Comparison of ENCODE assay signal across 19 mouse cellular contexts in genomic region chr11:104582308-104582606, GRCm38 (mm10). TPM values are rescaled to one million over a fixed set of nuclear protein-coding genes. Genes with fewer than 3 reads are reported as not detected.
DNase-seq lines count a peak whose midpoint lies in the region; ATAC-seq and TF ChIP-seq lines count a peak whose summit lies in the region.
"Had no signal": no experiment of that assay in that cellular context is flagged by ENCODE, and none has a peak within 500 bp of the region (broad histone marks: within the 10 kb centered on the region; RNA-seq: fewer than 3 reads in every experiment).

No protein-coding gene starts in this region.

- no peak for ATAC-seq in heart, embryonic 15.5 days (replicated peaks; ENCODE audit: insufficient number of reproducible peaks, insufficient read depth, low FRiP score, low read depth)
- no peak for ATAC-seq in lung, embryonic 16.5 days (ENCODE audit: low read depth)
- ATAC-seq in frontal cortex, adult (ENCODE audit: low TSS enrichment) = no peak
- ATAC-seq: forebrain, embryonic 15.5 days had no signal

- peaks cover 48% of the 10 kb centered on the region for H3K4me1 ChIP-seq in heart, embryonic 15.5 days (replicated peaks)
- peaks cover 11% of the 10 kb centered on the region for H3K4me1 ChIP-seq in lung, embryonic 16.5 days (replicated peaks; ENCODE audit: control insufficient read depth, insufficient read depth, low read length)
- peaks cover 1% of the 10 kb centered on the region for H3K4me1 ChIP-seq in bone marrow, adult 2 months (ENCODE audit: control insufficient read depth, insufficient read depth, low read length)
- H3K4me1 ChIP-seq: forebrain, embryonic 15.5 days had no signal

- no peak for TF ChIP-seq CTCF in bone marrow, adult 2 months (IDR thresholded peaks at IDR 0.05; ENCODE audit: control insufficient read depth, insufficient read depth, low read length)

- no peak overlapping the region for H3ac ChIP-seq in myocyte (ENCODE audit: control insufficient read depth, insufficient read length)

- DNase-seq in heart, adult 18-20 months = no peak
- no peak for DNase-seq in lung, postnatal 10 days
- DNase-seq in thymus, postnatal 10 days (ENCODE audit: low spot score in 2 of 2) = no peak
- DNase-seq: adrenal gland, postnatal 25 days; cerebellum, adult 11 months; cerebellum, adult 9-11 months; gastrocnemius, postnatal 10 days; liver; thymus, postnatal 14 days had no signal

- H3K9me3 ChIP-seq in heart, embryonic 15.5 days (replicated peaks) = no peaks in the 10 kb centered on the region
- H3K9me3 ChIP-seq in lung, embryonic 16.5 days (ENCODE audit: control insufficient read depth, low read length) = no peaks in the 10 kb centered on the region
- H3K9me3 ChIP-seq: forebrain, embryonic 15.5 days; hindbrain, embryonic 12.5 days; limb, embryonic 10.5 days had no signal

- WGBS in heart, embryonic 15.5 days = 57% methylated on average over 2 of the region's 2 CpGs
- WGBS in lung, embryonic 16.5 days = 58% methylated on average over 2 of the region's 2 CpGs
- WGBS in bone marrow, adult 2 months = 14% methylated on average over 2 of the region's 2 CpGs

- peaks cover 12% of the 10 kb centered on the region for H3K79me2 ChIP-seq in myocyte (ENCODE audit: control insufficient read depth, insufficient read depth)

- peaks cover 23% of the 10 kb centered on the region; the same call in 1 of the 2 replicates for H3K36me3 ChIP-seq in heart, embryonic 15.5 days
- H3K36me3 ChIP-seq in lung, embryonic 16.5 days (ENCODE audit: control insufficient read depth, insufficient read depth, low read length) = no peaks in the 10 kb centered on the region
- peaks cover 8% of the 10 kb centered on the region for H3K36me3 ChIP-seq in myocyte (ENCODE audit: control insufficient read depth, insufficient read depth)
- H3K36me3 ChIP-seq: forebrain, embryonic 15.5 days; hindbrain, embryonic 12.5 days; limb, embryonic 10.5 days had no signal

- H3K9ac ChIP-seq in heart, embryonic 15.5 days = no peak overlapping the region
- H3K9ac ChIP-seq in lung, embryonic 16.5 days (ENCODE audit: low read length) = no peak overlapping the region
- H3K9ac ChIP-seq: forebrain, embryonic 15.5 days; hindbrain, embryonic 12.5 days had no signal

- H3K4me3 ChIP-seq in heart, embryonic 15.5 days = 0 out of 2 replicates have a peak overlapping the region, but pooled peaks have one; percentile 32
- H3K4me3 ChIP-seq in lung, embryonic 16.5 days (ENCODE audit: low read length) = no peak overlapping the region
- H3K4me3 ChIP-seq in bone marrow, adult 2 months (replicated peaks; ENCODE audit: control insufficient read depth, low read depth, low read length) = no peak overlapping the region
- no peak overlapping the region for H3K4me3 ChIP-seq in myocyte
- H3K4me3 ChIP-seq: forebrain, embryonic 15.5 days; hindbrain, embryonic 12.5 days; limb, embryonic 10.5 days had no signal

- no peak for TF ChIP-seq POLR2A in bone marrow, adult 2 months (IDR thresholded peaks at IDR 0.05; ENCODE audit: borderline replicate concordance, control insufficient read depth, low read depth, low read length)
- TF ChIP-seq POLR2A in myocyte (IDR thresholded peaks at IDR 0.05; ENCODE audit: insufficient read length, low read depth) = no peak

- H3K4me2 ChIP-seq in heart, embryonic 15.5 days = peak overlapping the region; percentile 50
- no peak overlapping the region for H3K4me2 ChIP-seq in lung, embryonic 16.5 days (ENCODE audit: low read depth, low read length)
- peak overlapping the region; percentile 66 for H3K4me2 ChIP-seq in myocyte (ENCODE audit: low read depth)
- H3K4me2 ChIP-seq: forebrain, embryonic 15.5 days; hindbrain, embryonic 12.5 days; midbrain, embryonic 11.5 days had no signal

- no peaks in the 10 kb centered on the region for H3K27me3 ChIP-seq in heart, embryonic 15.5 days
- no peaks in the 10 kb centered on the region for H3K27me3 ChIP-seq in lung, embryonic 16.5 days (ENCODE audit: control insufficient read depth, insufficient read depth, low read depth, low read length)
- no peaks in the 10 kb centered on the region for H3K27me3 ChIP-seq in myocyte (ENCODE audit: control insufficient read depth, insufficient read depth, insufficient read length)
- H3K27me3 ChIP-seq: forebrain, embryonic 15.5 days; hindbrain, embryonic 12.5 days had no signal

- H3K27ac ChIP-seq in heart, embryonic 15.5 days = peak overlapping the region; percentile 67
- H3K27ac ChIP-seq in lung, embryonic 16.5 days (ENCODE audit: low read length) = peak overlapping the region; percentile 3; the same call in 1 of the 2 replicates
- H3K27ac ChIP-seq in bone marrow, adult 2 months (ENCODE audit: control insufficient read depth, insufficient read depth, low read depth, low read length, poor library complexity) = peak overlapping the region; percentile 21
- H3K27ac ChIP-seq: forebrain, embryonic 15.5 days; hindbrain, embryonic 12.5 days; limb, embryonic 10.5 days; macrophage had no signal

TF ChIP-seq in myocyte, 11 proteins besides CTCF, POLR2A, EP300 and RAD21:
- TF ChIP-seq REST (IDR thresholded peaks at IDR 0.05; ENCODE audit: insufficient read depth, insufficient read length) = no peak
- TF ChIP-seq E2F4 (IDR thresholded peaks at IDR 0.05; ENCODE audit: insufficient read depth) = no peak
- no peak for TF ChIP-seq MYOG (IDR thresholded peaks at IDR 0.05; ENCODE audit: control insufficient read depth in 1 of 3, insufficient read depth in 1 of 3, insufficient read length in 2 of 3, low read depth in 2 of 3)
- no peak for TF ChIP-seq TCF12 (IDR thresholded peaks at IDR 0.05; ENCODE audit: insufficient read depth, poor library complexity, severe bottlenecking)
- TF ChIP-seq TCF3 (IDR thresholded peaks at IDR 0.05; ENCODE audit: insufficient read length, low read depth) = no peak
- TF ChIP-seq POLR2AphosphoS2 (IDR thresholded peaks at IDR 0.05; ENCODE audit: insufficient read length, low read depth) = no peak
- TF ChIP-seq CEBPB (IDR thresholded peaks at IDR 0.05; ENCODE audit: insufficient read depth, poor library complexity, severe bottlenecking) = no peak
- TF ChIP-seq USF1 (IDR thresholded peaks at IDR 0.05; ENCODE audit: low read depth) = no peak
- TF ChIP-seq MYOD1 (IDR thresholded peaks at IDR 0.05; ENCODE audit: control insufficient read depth in 1 of 3, insufficient read length in 2 of 3, low read depth in 2 of 3) = no peak
- no peak for TF ChIP-seq SRF (IDR thresholded peaks at IDR 0.05; ENCODE audit: control insufficient read depth, insufficient read length, low read depth)
- TF ChIP-seq MAX (IDR thresholded peaks at IDR 0.05; ENCODE audit: low read depth) = no peak

RNA-seq across cellular contexts. Expression of gene Itgb3, which starts 25.5 kb away (rescaled TPM):
- polyA plus RNA-seq in heart, embryonic 15.5 days (2015; fragmentation: Nextera tagmentation; extraction: Ambion mirVana) = 3.7 and 5.4 TPM in 2 replicates
- 1 to 10 TPM; 3.6 to 4.5 TPM for total RNA-seq in heart, adult 18-20 months (2021)
- polyA plus RNA-seq in lung, embryonic 16.5 days (2015; fragmentation: Nextera tagmentation; extraction: Ambion mirVana) = 4.5 and 4.6 TPM in 2 replicates
- 84.3 and 141 TPM in 2 replicates for polyA plus RNA-seq in bone marrow, adult 2 months (2011; ENCODE audit: insufficient read depth, insufficient read length, low replicate concordance, missing spikeins)
- 25.0 TPM for polyA plus RNA-seq in myocyte (2012; fragmentation: generic; extraction: Trizol)

RNA-seq across cellular contexts. Expression of gene Myl4, which starts 31.8 kb away (rescaled TPM):
- 1,694 and 1,744 TPM in 2 replicates for polyA plus RNA-seq in heart, embryonic 15.5 days (2015; fragmentation: Nextera tagmentation; extraction: Ambion mirVana)
- 100 to 1,000 TPM; 660 to 761 TPM for total RNA-seq in heart, adult 18-20 months (2021)
- 90.2 and 115 TPM in 2 replicates for polyA plus RNA-seq in lung, embryonic 16.5 days (2015; fragmentation: Nextera tagmentation; extraction: Ambion mirVana)
- 22.3 and 31.8 TPM in 2 replicates for polyA plus RNA-seq in bone marrow, adult 2 months (2011; ENCODE audit: insufficient read depth, insufficient read length, low replicate concordance, missing spikeins)
- polyA plus RNA-seq in myocyte (2012; fragmentation: generic; extraction: Trizol) = 5,062 TPM
- polyA plus RNA-seq: macrophage had no signal

RNA-seq across cellular contexts. Expression of gene Cdc27, which starts 31.8 kb away (rescaled TPM):
- 25.7 and 28.8 TPM in 2 replicates for polyA plus RNA-seq in heart, embryonic 15.5 days (2015; fragmentation: Nextera tagmentation; extraction: Ambion mirVana)
- total RNA-seq in heart, adult 18-20 months (2021) = 10 to 100 TPM; 23.4 to 28.8 TPM
- 36.2 and 37.8 TPM in 2 replicates for polyA plus RNA-seq in lung, embryonic 16.5 days (2015; fragmentation: Nextera tagmentation; extraction: Ambion mirVana)
- 16.2 and 23.1 TPM in 2 replicates for polyA plus RNA-seq in bone marrow, adult 2 months (2011; ENCODE audit: insufficient read depth, insufficient read length, low replicate concordance, missing spikeins)
- polyA plus RNA-seq in myocyte (2012; fragmentation: generic; extraction: Trizol) = 9.2 TPM

Comparison
In these comparisons a context has a peak if more than half of its experiments do, and no peak if none do; other contexts are left out.
1. H3K27ac ChIP-seq: peak in every context shown above with its lines; median percentile 67 in heart, embryonic 15.5 days; 21 in bone marrow, adult 2 months; 3 in lung, embryonic 16.5 days.
2. RNA of gene Myl4, which starts 31.8 kb away (polyA plus RNA-seq): 5,062 TPM in myocyte (single experiment) and 1,694 to 1,744 TPM in heart, embryonic 15.5 days; 90.2 to 115 TPM in lung, embryonic 16.5 days and 22.3 to 31.8 TPM in bone marrow, adult 2 months; every median in the first group is over 10 times any median in the second.